Mouse (Mus musculus): ENCODE measurements around the gene Gsk3a.

Gene Gsk3a

GRCm38 (mm10) chr7:25281734-25282601, 44.3 kb upstream of the Gsk3a start:
- H3K4me1 ChIP-seq (replicated peaks; ENCODE audit: low read depth, low read length): peaks cover 73% of the 10 kb centered on the region
- peak overlapping the region; percentile 91 for H3K4me3 ChIP-seq (replicated peaks; ENCODE audit: low read length)
- TF ChIP-seq CTCF (conservative IDR thresholded peaks at IDR 0.05; ENCODE audit: low read length) (no peak), POU5F1 (IDR thresholded peaks at IDR 0.05; ENCODE audit: borderline replicate concordance, low read length) (no peak), NANOG (IDR thresholded peaks at IDR 0.05; ENCODE audit: borderline replicate concordance, low read length) (no peak)
- H3K36me3 ChIP-seq (ENCODE audit: insufficient read depth, low read length): peaks cover 32% of the 10 kb centered on the region
- H3K9me3 ChIP-seq (ENCODE audit: low read length): no peaks in the 10 kb centered on the region
- no peaks in the 10 kb centered on the region for H3K27me3 ChIP-seq (ENCODE audit: insufficient read depth, low read length)

GRCm38 (mm10) chr7:25281166-25281733, 43.6 kb upstream of the Gsk3a start:
- TF ChIP-seq CTCF (conservative IDR thresholded peaks at IDR 0.05; ENCODE audit: low read length) (no peak), POU5F1 (IDR thresholded peaks at IDR 0.05; ENCODE audit: borderline replicate concordance, low read length) (no peak), NANOG (IDR thresholded peaks at IDR 0.05; ENCODE audit: borderline replicate concordance, low read length) (no peak)
- Histone ChIP-seq H3K36me3 (ENCODE audit: insufficient read depth, low read length) (peaks cover 25% of the 10 kb centered on the region), H3K4me3 (replicated peaks; ENCODE audit: low read length) (peak overlapping the region; percentile 90), H3K9me3 (ENCODE audit: low read length) (no peaks in the 10 kb centered on the region), H3K27me3 (ENCODE audit: insufficient read depth, low read length) (no peaks in the 10 kb centered on the region), H3K4me1 (replicated peaks; ENCODE audit: low read depth, low read length) (peaks cover 74% of the 10 kb centered on the region)

GRCm38 (mm10) chr7:25279861-25280791, 42.5 kb upstream of the Gsk3a start:
- H3K36me3 ChIP-seq (ENCODE audit: insufficient read depth, low read length): peaks cover 18% of the 10 kb centered on the region
- H3K4me1 ChIP-seq (replicated peaks; ENCODE audit: low read depth, low read length): peaks cover 76% of the 10 kb centered on the region
- no peaks in the 10 kb centered on the region for H3K9me3 ChIP-seq (ENCODE audit: low read length)
- no peaks in the 10 kb centered on the region for H3K27me3 ChIP-seq (ENCODE audit: insufficient read depth, low read length)
- peak overlapping the region; percentile 90 for H3K4me3 ChIP-seq (replicated peaks; ENCODE audit: low read length)
- TF ChIP-seq NANOG (IDR thresholded peaks at IDR 0.05; ENCODE audit: borderline replicate concordance, low read length) (no peak; the same call in 1 of the 2 replicates), CTCF (conservative IDR thresholded peaks at IDR 0.05; ENCODE audit: low read length) (no peak), POU5F1 (IDR thresholded peaks at IDR 0.05; ENCODE audit: borderline replicate concordance, low read length) (no peak)

GRCm38 (mm10) chr7:25279076-25279860, 41.6 kb upstream of the Gsk3a start:
- no peaks in the 10 kb centered on the region for H3K9me3 ChIP-seq (ENCODE audit: low read length)
- H3K36me3 ChIP-seq (ENCODE audit: insufficient read depth, low read length): peaks cover 17% of the 10 kb centered on the region
- TF ChIP-seq POU5F1 (IDR thresholded peaks at IDR 0.05; ENCODE audit: borderline replicate concordance, low read length) (no peak), CTCF (conservative IDR thresholded peaks at IDR 0.05; ENCODE audit: low read length) (no peak), NANOG (IDR thresholded peaks at IDR 0.05; ENCODE audit: borderline replicate concordance, low read length) (no peak)
- peak overlapping the region; percentile 90 for H3K4me3 ChIP-seq (replicated peaks; ENCODE audit: low read length)
- peaks cover 76% of the 10 kb centered on the region for H3K4me1 ChIP-seq (replicated peaks; ENCODE audit: low read depth, low read length)
- no peaks in the 10 kb centered on the region for H3K27me3 ChIP-seq (ENCODE audit: insufficient read depth, low read length)

- H3K36me3 ChIP-seq (ENCODE audit: insufficient read depth, low read length): peaks cover 19% of the 10 kb centered on the region
- no peaks in the 10 kb centered on the region for H3K9me3 ChIP-seq (ENCODE audit: low read length)
- H3K4me1 ChIP-seq (replicated peaks; ENCODE audit: low read depth, low read length): peaks cover 76% of the 10 kb centered on the region
- H3K27me3 ChIP-seq (ENCODE audit: insufficient read depth, low read length): peaks cover 3% of the 10 kb centered on the region; the same call in 1 of the 2 replicates
- peak overlapping the region; percentile 90 for H3K4me3 ChIP-seq (replicated peaks; ENCODE audit: low read length)
- TF ChIP-seq CTCF (conservative IDR thresholded peaks at IDR 0.05; ENCODE audit: low read length): 0 out of 2 replicates have a peak, but pooled peaks have one; percentile 14
- TF ChIP-seq POU5F1 (IDR thresholded peaks at IDR 0.05; ENCODE audit: borderline replicate concordance, low read length): no peak
- no peak for TF ChIP-seq NANOG (IDR thresholded peaks at IDR 0.05; ENCODE audit: borderline replicate concordance, low read length)
Measured at GRCm38 (mm10) chr7:25278341-25279075, 40.9 kb upstream of the Gsk3a start.

GRCm38 (mm10) chr7:25277998-25278340, 40.3 kb upstream of the Gsk3a start:
- H3K4me1 ChIP-seq (replicated peaks; ENCODE audit: low read depth, low read length): peaks cover 76% of the 10 kb centered on the region

GRCm38 (mm10) chr7:25277405-25277804, 39.8 kb upstream of the Gsk3a start:
- Histone ChIP-seq H3K4me3 (replicated peaks; ENCODE audit: low read length) (peak overlapping the region; percentile 90), H3K36me3 (ENCODE audit: insufficient read depth, low read length) (peaks cover 22% of the 10 kb centered on the region), H3K4me1 (replicated peaks; ENCODE audit: low read depth, low read length) (peaks cover 79% of the 10 kb centered on the region), H3K27me3 (ENCODE audit: insufficient read depth, low read length) (peaks cover 13% of the 10 kb centered on the region), H3K9me3 (ENCODE audit: low read length) (no peaks in the 10 kb centered on the region)
- TF ChIP-seq NANOG (IDR thresholded peaks at IDR 0.05; ENCODE audit: borderline replicate concordance, low read length): no peak
- no peak for TF ChIP-seq POU5F1 (IDR thresholded peaks at IDR 0.05; ENCODE audit: borderline replicate concordance, low read length)
- no peak for TF ChIP-seq CTCF (conservative IDR thresholded peaks at IDR 0.05; ENCODE audit: low read length)

More at GRCm38 (mm10) chr7:25277998-25278340, 40.3 kb upstream of the Gsk3a start:
- Histone ChIP-seq H3K27me3 (ENCODE audit: insufficient read depth, low read length) (peaks cover 9% of the 10 kb centered on the region; the same call in 1 of the 2 replicates), H3K36me3 (ENCODE audit: insufficient read depth, low read length) (peaks cover 22% of the 10 kb centered on the region), H3K4me3 (replicated peaks; ENCODE audit: low read length) (peak overlapping the region; percentile 90), H3K9me3 (ENCODE audit: low read length) (no peaks in the 10 kb centered on the region)
- TF ChIP-seq POU5F1 (IDR thresholded peaks at IDR 0.05; ENCODE audit: borderline replicate concordance, low read length) (no peak), CTCF (conservative IDR thresholded peaks at IDR 0.05; ENCODE audit: low read length) (no peak; the same call in 1 of the 2 replicates), NANOG (IDR thresholded peaks at IDR 0.05; ENCODE audit: borderline replicate concordance, low read length) (no peak)

Measured in E14TG2a.4 (cell line).